Mouse (Mus musculus) cerebellum, postnatal 4 days (tissue): ENCODE results near the gene Gm26657.

Experiments
- DNase-seq, 2 experiments: peaks; one replicate each; pipeline ENCODE4 v3.0.0; 2022; ENCODE audit warnings: low spot score in 2 of 2, mixed read lengths in 1 of 2

Gene Gm26657

DNA sequence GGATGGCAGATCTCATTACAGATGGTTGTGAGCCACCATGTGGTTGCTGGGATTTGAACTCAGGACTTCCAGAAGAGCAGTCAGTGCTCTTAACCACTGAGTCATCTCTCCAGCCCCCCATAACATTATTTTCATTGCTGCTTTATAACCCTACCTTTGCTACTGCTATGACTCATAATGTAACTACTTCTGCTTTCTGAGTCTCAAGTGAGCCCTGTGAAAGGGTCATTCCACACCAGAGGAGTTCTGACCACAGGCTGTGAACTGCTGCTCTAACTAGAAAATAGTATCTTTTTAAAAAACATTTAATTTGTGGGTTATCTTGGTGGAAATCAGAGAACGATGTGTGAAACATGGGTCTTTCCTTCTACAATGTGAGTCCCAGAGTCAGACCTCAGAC is 17.8 kb downstream of the Gm26657 start:
- no peak for DNase-seq

DNA sequence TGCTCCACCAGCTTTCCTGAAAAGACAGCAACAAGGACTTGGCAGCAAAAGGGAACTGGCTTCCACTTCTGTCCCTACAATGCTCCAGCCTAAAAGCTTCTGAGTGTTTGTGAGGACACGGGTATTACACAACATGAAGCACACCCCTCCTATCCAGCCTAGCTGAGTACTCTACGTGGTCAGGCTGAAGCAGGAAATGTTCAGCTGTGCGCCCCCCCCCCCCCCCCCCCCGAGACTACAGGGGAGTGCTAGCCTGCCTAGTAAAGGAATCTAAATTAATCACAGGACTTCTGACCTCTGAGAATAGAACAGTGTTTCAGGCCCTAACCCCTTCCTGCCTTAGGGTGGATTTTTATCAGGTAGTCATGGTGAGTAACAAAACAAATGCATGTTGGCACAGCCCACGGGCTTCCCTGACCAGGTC is 28.0 kb downstream of the Gm26657 start:
- no peak for DNase-seq

DNA sequence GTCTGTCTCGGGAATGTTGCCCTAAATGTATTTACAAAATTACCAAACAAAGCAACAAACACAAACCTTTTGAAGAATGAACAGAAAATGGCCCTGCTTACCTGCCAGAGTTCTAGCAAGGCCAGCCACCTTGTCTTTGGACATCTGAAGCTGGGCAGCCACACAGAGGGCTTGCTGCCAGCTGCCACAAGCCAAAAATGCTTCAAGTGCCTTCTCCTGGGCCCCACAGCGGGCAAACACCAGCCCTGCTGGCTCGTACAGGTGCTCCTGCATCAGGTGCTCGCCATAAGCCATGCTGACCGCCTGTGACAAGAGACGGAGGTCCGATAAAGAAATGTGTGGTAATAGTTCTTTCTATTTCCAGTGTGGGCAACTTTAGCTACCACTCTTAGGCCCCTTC is 29.0 kb downstream of the Gm26657 start:
- DNase-seq, result no peak

DNA sequence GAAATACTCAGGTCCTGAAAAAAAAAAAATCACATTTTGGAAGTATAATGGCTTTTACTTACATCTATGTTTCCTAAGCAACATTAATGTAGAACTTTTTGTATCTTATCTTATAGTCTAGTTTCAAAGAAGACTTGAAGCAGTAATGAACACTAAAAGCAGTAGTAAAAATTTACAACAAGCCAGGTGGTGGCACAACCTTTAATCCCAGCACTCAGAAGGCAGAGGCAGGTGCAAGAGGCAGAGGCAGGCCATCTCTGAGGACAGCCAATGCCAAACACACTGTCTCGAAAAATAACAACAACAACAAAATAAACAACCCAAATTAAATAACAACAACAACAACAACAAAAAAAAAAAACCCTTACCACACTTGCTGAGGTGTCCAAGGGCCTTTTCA is 31.2 kb downstream of the Gm26657 start:
- DNase-seq, result no peak
